Mouse (Mus musculus): ENCODE data around the gene Elf4.

GRCm38 (mm10) chrX:48452931-48453673 lies 9.8 kb downstream of the Elf4 start:
- TF ChIP-seq GATA1 (IDR thresholded peaks at IDR 0.05; ENCODE audit: borderline replicate concordance, low read length) (no peak), CTCF (IDR thresholded peaks at IDR 0.05; ENCODE audit: low read depth, low read length) (no peak)
